Mouse (Mus musculus) spleen, embryonic (tissue): Measurements from ENCODE around the gene Rpusd3.

Experiments used
- CTCF ChIA-PET: fragments of 350-600 bp; sonication (Branson Sonifier 250); formaldehyde crosslinking; loops from one replicate; lab custom pipeline; 2022; lab: Charles Lee

Rpusd3 gene

GRCm38 (mm10) chr6:113430846-113431245, 11.7 kb upstream of the Rpusd3 start:
- CTCF ChIA-PET: no interaction called here

- CTCF ChIA-PET: no interaction called here
Measured at GRCm38 (mm10) chr6:113429965-113430364, 10.8 kb upstream of the Rpusd3 start.

- CTCF ChIA-PET: no interaction called here
Measured at GRCm38 (mm10) chr6:113428006-113428405, 8.9 kb upstream of the Rpusd3 start.

GRCm38 (mm10) chr6:113427397-113427796, 8.3 kb upstream of the Rpusd3 start:
- CTCF ChIA-PET: no interaction called here

GRCm38 (mm10) chr6:113426696-113427095, 7.6 kb upstream of the Rpusd3 start:
- CTCF ChIA-PET: no interaction called here

- CTCF ChIA-PET: no interaction called here
Measured at GRCm38 (mm10) chr6:113424187-113424586, 5.0 kb upstream of the Rpusd3 start.

- CTCF ChIA-PET: no interaction called here
Measured at GRCm38 (mm10) chr6:113423000-113423399, 3.9 kb upstream of the Rpusd3 start.

GRCm38 (mm10) chr6:113418441-113419198, 520 bp downstream of the Rpusd3 start:
- CTCF ChIA-PET: no interaction called here

GRCm38 (mm10) chr6:113416416-113416815, 2.7 kb downstream of the Rpusd3 start:
- CTCF ChIA-PET: no interaction called here

GRCm38 (mm10) chr6:113410001-113410400, 9.1 kb downstream of the Rpusd3 start:
- CTCF ChIA-PET: no interaction called here

GRCm38 (mm10) chr6:113406683-113407082, 12.5 kb downstream of the Rpusd3 start:
- CTCF ChIA-PET: interaction anchor here (0.6 kb wide), 1 partner anchor 30 kb away, joined by 3 read pairs; no protein-coding TSS in a partner anchor

- CTCF ChIA-PET: no interaction called here
Measured at GRCm38 (mm10) chr6:113405483-113405882, 13.7 kb downstream of the Rpusd3 start.

GRCm38 (mm10) chr6:113404649-113405448, 14.3 kb downstream of the Rpusd3 start:
- CTCF ChIA-PET: no interaction called here

- CTCF ChIA-PET: no interaction called here
Measured at GRCm38 (mm10) chr6:113402094-113402493, 17.0 kb downstream of the Rpusd3 start.

GRCm38 (mm10) chr6:113396270-113397030, 22.7 kb downstream of the Rpusd3 start:
- CTCF ChIA-PET: no interaction called here

GRCm38 (mm10) chr6:113395501-113395900, 23.6 kb downstream of the Rpusd3 start:
- CTCF ChIA-PET: no interaction called here

GRCm38 (mm10) chr6:113394811-113395210, 24.3 kb downstream of the Rpusd3 start:
- CTCF ChIA-PET: no interaction called here

- CTCF ChIA-PET: no interaction called here
Measured at GRCm38 (mm10) chr6:113393951-113394350, 25.2 kb downstream of the Rpusd3 start.

- CTCF ChIA-PET: no interaction called here
Measured at GRCm38 (mm10) chr6:113392387-113393071, 26.6 kb downstream of the Rpusd3 start.

GRCm38 (mm10) chr6:113392015-113392386, 27.1 kb downstream of the Rpusd3 start:
- CTCF ChIA-PET: no interaction called here

GRCm38 (mm10) chr6:113390715-113391114, 28.4 kb downstream of the Rpusd3 start:
- CTCF ChIA-PET: no interaction called here
